Mouse (Mus musculus): ENCODE results near the gene Med13l.

GRCm38 (mm10) chr5:118655025-118655424 is 94.5 kb downstream of the Med13l start:
- TF ChIP-seq GATA1 (IDR thresholded peaks at IDR 0.05; ENCODE audit: borderline replicate concordance, low read length): no peak
- no peak for TF ChIP-seq FLI1 (IDR thresholded peaks at IDR 0.05; ENCODE audit: low read length)
